Mouse (Mus musculus): ENCODE results near the gene Tas2r126. TPM values are rescaled to one million over a fixed set of nuclear protein-coding genes. Genes with fewer than 3 reads are reported as not detected.

Tas2r126 gene
- polyA plus RNA-seq (2016; fragmentation: Nextera tagmentation; extraction: Ambion mirVana), result not detected in 2 replicates

- 40% methylated on average over 6 of the region's 6 CpGs for WGBS (ENCODE audit: insufficient replicate concordance)
- H3K36me3 ChIP-seq, result no peaks in the 10 kb centered on the region
- ATAC-seq, result no peak
- no peaks in the 10 kb centered on the region for H3K27me3 ChIP-seq (replicated peaks)
- H3K4me1 ChIP-seq, result no peaks in the 10 kb centered on the region
- H3K4me3 ChIP-seq, result no peak within 1 kb of the TSS
- H3K9ac ChIP-seq, result no peak within 1 kb of the TSS
- H3K9me3 ChIP-seq (replicated peaks), result no peaks in the 10 kb centered on the region
- no peak within 1 kb of the TSS for H3K27ac ChIP-seq
- no peak within 1 kb of the TSS for H3K4me2 ChIP-seq
Measured at GRCm38 (mm10) chr6:42434446-42434845, at the start of gene Tas2r126. Gene Tas2r126, plus strand, starts transcription at chr6:42434535.

GRCm38 (mm10) chr6:42385635-42386034 is 48.7 kb upstream of the Tas2r126 start:
- WGBS (ENCODE audit: insufficient replicate concordance), result 58% methylated on average over 4 of the region's 4 CpGs
- Histone ChIP-seq H3K4me1 (no peaks in the 10 kb centered on the region), H3K27me3 (replicated peaks) (no peaks in the 10 kb centered on the region), H3K27ac (no peak overlapping the region), H3K4me3 (no peak overlapping the region), H3K9me3 (replicated peaks) (no peaks in the 10 kb centered on the region), H3K4me2 (no peak overlapping the region), H3K36me3 (no peaks in the 10 kb centered on the region), H3K9ac (no peak overlapping the region)
- ATAC-seq, result no peak

GRCm38 (mm10) chr6:42391796-42392330 is 42.5 kb upstream of the Tas2r126 start:
- no peak overlapping the region for H3K4me2 ChIP-seq
- WGBS (ENCODE audit: insufficient replicate concordance), result 33% methylated on average over 2 of the region's 2 CpGs
- no peaks in the 10 kb centered on the region for H3K9me3 ChIP-seq (replicated peaks)
- no peaks in the 10 kb centered on the region for H3K27me3 ChIP-seq (replicated peaks)
- no peaks in the 10 kb centered on the region for H3K36me3 ChIP-seq
- H3K4me1 ChIP-seq, result no peaks in the 10 kb centered on the region
- no peak for ATAC-seq
- H3K4me3 ChIP-seq, result no peak overlapping the region
- H3K27ac ChIP-seq, result no peak overlapping the region
- H3K9ac ChIP-seq, result no peak overlapping the region

GRCm38 (mm10) chr6:42395960-42396809 is 38.1 kb upstream of the Tas2r126 start:
- Histone ChIP-seq H3K27me3 (replicated peaks) (no peaks in the 10 kb centered on the region), H3K27ac (no peak overlapping the region), H3K4me1 (no peaks in the 10 kb centered on the region), H3K36me3 (no peaks in the 10 kb centered on the region), H3K9ac (no peak overlapping the region), H3K4me3 (no peak overlapping the region), H3K9me3 (replicated peaks) (no peaks in the 10 kb centered on the region), H3K4me2 (no peak overlapping the region)
- 53% methylated on average over 9 of the region's 9 CpGs for WGBS (ENCODE audit: insufficient replicate concordance)
- peak; percentile 42; the same call in 1 of the 2 replicates for ATAC-seq

- Histone ChIP-seq H3K4me2 (no peak overlapping the region), H3K4me3 (no peak overlapping the region), H3K9ac (no peak overlapping the region), H3K9me3 (replicated peaks) (no peaks in the 10 kb centered on the region), H3K4me1 (no peaks in the 10 kb centered on the region), H3K27me3 (replicated peaks) (no peaks in the 10 kb centered on the region), H3K36me3 (no peaks in the 10 kb centered on the region), H3K27ac (no peak overlapping the region)
- ATAC-seq, result no peak
- 25% methylated on average over 3 of the region's 3 CpGs for WGBS (ENCODE audit: insufficient replicate concordance)
Measured at GRCm38 (mm10) chr6:42397041-42397657, 37.2 kb upstream of the Tas2r126 start.

- no peak overlapping the region for H3K4me2 ChIP-seq
- ATAC-seq, result no peak
- no peak overlapping the region for H3K27ac ChIP-seq
- H3K4me3 ChIP-seq, result no peak overlapping the region
- no peak overlapping the region for H3K9ac ChIP-seq
- no peaks in the 10 kb centered on the region for H3K27me3 ChIP-seq (replicated peaks)
- no peaks in the 10 kb centered on the region for H3K36me3 ChIP-seq
- no peaks in the 10 kb centered on the region for H3K4me1 ChIP-seq
- 52% methylated on average over 3 of the region's 3 CpGs for WGBS (ENCODE audit: insufficient replicate concordance)
- no peaks in the 10 kb centered on the region for H3K9me3 ChIP-seq (replicated peaks)
Measured at GRCm38 (mm10) chr6:42398285-42398684, 36.0 kb upstream of the Tas2r126 start.

- Histone ChIP-seq H3K4me2 (no peak overlapping the region), H3K9me3 (replicated peaks) (no peaks in the 10 kb centered on the region), H3K27ac (no peak overlapping the region), H3K9ac (no peak overlapping the region), H3K36me3 (no peaks in the 10 kb centered on the region), H3K4me3 (no peak overlapping the region), H3K27me3 (replicated peaks) (no peaks in the 10 kb centered on the region), H3K4me1 (no peaks in the 10 kb centered on the region)
- no peak for ATAC-seq
- 79% methylated on average over 1 of the region's 1 CpGs for WGBS (ENCODE audit: insufficient replicate concordance)
Measured at GRCm38 (mm10) chr6:42398998-42399397, 35.3 kb upstream of the Tas2r126 start.

- H3K36me3 ChIP-seq, result no peaks in the 10 kb centered on the region
- H3K27ac ChIP-seq, result no peak within 1 kb of the TSS
- no peak within 1 kb of the TSS for H3K9ac ChIP-seq
- ATAC-seq, result no peak
- 74% methylated on average over 1 of the region's 1 CpGs for whole genome bisulfite sequencing (ENCODE audit: insufficient replicate concordance)
- no peaks in the 10 kb centered on the region for H3K27me3 ChIP-seq (replicated peaks)
- no peak within 1 kb of the TSS for H3K4me3 ChIP-seq
- H3K4me2 ChIP-seq, result no peak within 1 kb of the TSS
- H3K4me1 ChIP-seq, result no peaks in the 10 kb centered on the region
- H3K9me3 ChIP-seq (replicated peaks), result no peaks in the 10 kb centered on the region
Measured at GRCm38 (mm10) chr6:42399938-42400337, 34.4 kb upstream of the Tas2r126 start, which contains the start of gene Tas2r143. Gene Tas2r143, plus strand, starts transcription at chr6:42400238.

GRCm38 (mm10) chr6:42405134-42405533 is 29.2 kb upstream of the Tas2r126 start, which contains the start of gene Tas2r135:
Gene Tas2r135, plus strand, starts transcription at chr6:42405434.
- ATAC-seq, result no peak
- no peaks in the 10 kb centered on the region for H3K27me3 ChIP-seq (replicated peaks)
- H3K9ac ChIP-seq, result no peak within 1 kb of the TSS
- 68% methylated on average over 2 of the region's 2 CpGs for WGBS (ENCODE audit: insufficient replicate concordance)
- H3K4me1 ChIP-seq, result no peaks in the 10 kb centered on the region
- H3K4me3 ChIP-seq, result no peak within 1 kb of the TSS
- no peak within 1 kb of the TSS for H3K4me2 ChIP-seq
- H3K27ac ChIP-seq, result no peak within 1 kb of the TSS
- H3K36me3 ChIP-seq, result no peaks in the 10 kb centered on the region
- no peaks in the 10 kb centered on the region for H3K9me3 ChIP-seq (replicated peaks)

- Histone ChIP-seq H3K36me3 (no peaks in the 10 kb centered on the region), H3K27me3 (replicated peaks) (no peaks in the 10 kb centered on the region), H3K27ac (no peak overlapping the region), H3K4me1 (no peaks in the 10 kb centered on the region), H3K9me3 (replicated peaks) (no peaks in the 10 kb centered on the region), H3K9ac (no peak overlapping the region), H3K4me3 (no peak overlapping the region), H3K4me2 (no peak overlapping the region)
- 77% methylated on average over 2 of the region's 2 CpGs for WGBS (ENCODE audit: insufficient replicate concordance)
- no peak for ATAC-seq
Measured at GRCm38 (mm10) chr6:42419443-42419842, 14.9 kb upstream of the Tas2r126 start.

- no peak overlapping the region for H3K4me3 ChIP-seq
- H3K27ac ChIP-seq, result no peak overlapping the region
- H3K9me3 ChIP-seq (replicated peaks), result no peaks in the 10 kb centered on the region
- no peak overlapping the region for H3K9ac ChIP-seq
- H3K27me3 ChIP-seq (replicated peaks), result no peaks in the 10 kb centered on the region
- 37% methylated on average over 2 of the region's 2 CpGs for WGBS (ENCODE audit: insufficient replicate concordance)
- no peaks in the 10 kb centered on the region for H3K4me1 ChIP-seq
- no peaks in the 10 kb centered on the region for H3K36me3 ChIP-seq
- no peak overlapping the region for H3K4me2 ChIP-seq
- ATAC-seq, result no peak
Measured at GRCm38 (mm10) chr6:42421439-42421838, 12.9 kb upstream of the Tas2r126 start.

- Histone ChIP-seq H3K27me3 (replicated peaks) (no peaks in the 10 kb centered on the region), H3K9ac (no peak overlapping the region), H3K36me3 (no peaks in the 10 kb centered on the region), H3K4me3 (no peak overlapping the region), H3K27ac (no peak overlapping the region), H3K4me2 (no peak overlapping the region), H3K4me1 (no peaks in the 10 kb centered on the region), H3K9me3 (replicated peaks) (no peaks in the 10 kb centered on the region)
- ATAC-seq, result no peak
- WGBS (ENCODE audit: insufficient replicate concordance), result 66% methylated on average over 3 of the region's 3 CpGs
Measured at GRCm38 (mm10) chr6:42424472-42424871, 9.9 kb upstream of the Tas2r126 start.

All from liver, embryonic 12.5 days (tissue).